21 mouse cellular contexts compared by ENCODE assay signal in the genomic region with DNA sequence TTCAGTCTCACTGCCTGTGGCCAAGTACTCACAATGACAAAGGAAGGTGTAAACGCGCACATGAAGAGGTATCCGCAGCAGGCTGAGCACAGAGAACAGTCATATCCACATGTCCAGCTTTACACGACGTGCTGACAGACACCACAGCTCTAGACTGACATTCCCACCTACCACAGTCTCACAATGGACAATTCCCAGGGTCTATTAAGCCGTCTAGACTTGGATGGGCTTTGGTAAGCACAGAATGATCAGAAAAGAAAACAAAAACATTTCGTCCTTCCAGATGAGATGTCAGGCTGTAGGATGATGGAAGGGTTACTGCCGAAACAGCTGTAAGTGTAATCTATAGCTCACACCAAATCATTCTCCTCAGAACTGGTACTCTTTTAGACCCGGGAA.
A peak's percentile ranks its signal among the peaks of the same experiment; 100 is the strongest.
DNase-seq lines count a peak whose midpoint lies in the region; ATAC-seq and TF ChIP-seq lines count a peak whose summit lies in the region.
"Had no signal": no experiment of that assay in that cellular context is flagged by ENCODE, and none has a peak within 500 bp of the region (broad histone marks: within the 10 kb centered on the region; RNA-seq: fewer than 3 reads in every experiment).

No protein-coding gene starts in this region.

- H3K4me3 ChIP-seq in lung, embryonic 14.5 days (ENCODE audit: low read depth, low read length), result no peak overlapping the region
- no peak overlapping the region for H3K4me3 ChIP-seq in lung, adult 2 months (replicated peaks; ENCODE audit: extremely low read depth, low read depth, low read length)
- H3K4me3 ChIP-seq in lung, embryonic 16.5 days (ENCODE audit: low read length), result no peak overlapping the region
- H3K4me3 ChIP-seq: embryonic facial prominence, embryonic 13.5 days; embryonic facial prominence, embryonic 15.5 days; erythroblast, embryonic 14.5 days; forebrain, embryonic 10.5 days; forebrain, embryonic 12.5 days had no signal

- H3K4me1 ChIP-seq in lung, embryonic 14.5 days (ENCODE audit: insufficient read depth), result peaks cover 3% of the 10 kb centered on the region; the same call in 1 of the 2 replicates
- H3K4me1 ChIP-seq in lung, adult 2 months (ENCODE audit: control insufficient read depth, insufficient read depth, low read length), result 0 out of 2 replicates have a peak, but pooled peaks cover 2% of the 10 kb centered on the region
- peaks cover 10% of the 10 kb centered on the region; the same call in 1 of the 2 replicates for H3K4me1 ChIP-seq in lung, embryonic 16.5 days (replicated peaks; ENCODE audit: control insufficient read depth, insufficient read depth, low read length)
- H3K4me1 ChIP-seq: embryonic facial prominence, embryonic 13.5 days; embryonic facial prominence, embryonic 15.5 days; forebrain, embryonic 10.5 days; forebrain, embryonic 12.5 days had no signal

- no peaks in the 10 kb centered on the region for H3K9me3 ChIP-seq in lung, embryonic 14.5 days (ENCODE audit: low read depth, low read length)
- no peaks in the 10 kb centered on the region for H3K9me3 ChIP-seq in lung, embryonic 16.5 days (ENCODE audit: control insufficient read depth, low read length)
- H3K9me3 ChIP-seq: embryonic facial prominence, embryonic 13.5 days; embryonic facial prominence, embryonic 15.5 days; forebrain, embryonic 10.5 days; forebrain, embryonic 12.5 days had no signal

- WGBS in lung, embryonic 14.5 days, result 42% methylated on average over 9 of the region's 9 CpGs
- WGBS in lung, adult 2 months, result 65% methylated on average over 9 of the region's 9 CpGs
- 45% methylated on average over 9 of the region's 9 CpGs for WGBS in lung, embryonic 16.5 days

- no peak for TF ChIP-seq POLR2A in lung, adult 2 months (IDR thresholded peaks at IDR 0.05; ENCODE audit: borderline replicate concordance, extremely low read depth, low read depth, low read length)

- TF ChIP-seq CTCF in lung, embryonic 14.5 days (IDR thresholded peaks at IDR 0.05; ENCODE audit: low read depth), result no peak
- TF ChIP-seq CTCF in lung, adult 2 months (IDR thresholded peaks at IDR 0.05; ENCODE audit: insufficient read depth, low read length), result no peak

- no peaks in the 10 kb centered on the region for H3K27me3 ChIP-seq in lung, embryonic 14.5 days (ENCODE audit: insufficient read depth, low read length)
- no peaks in the 10 kb centered on the region for H3K27me3 ChIP-seq in lung, embryonic 16.5 days (ENCODE audit: control insufficient read depth, insufficient read depth, low read depth, low read length)
- H3K27me3 ChIP-seq: embryonic facial prominence, embryonic 13.5 days; embryonic facial prominence, embryonic 15.5 days; forebrain, embryonic 12.5 days had no signal

- ATAC-seq in lung, embryonic 14.5 days (ENCODE audit: insufficient read depth), result peak; percentile 18; the same call in 1 of the 2 replicates
- peak; percentile 34 for ATAC-seq in lung, embryonic 16.5 days (ENCODE audit: low read depth)
- ATAC-seq: forebrain, embryonic 14.5 days; forebrain, embryonic 16.5 days had no signal

- no peak overlapping the region for H3K9ac ChIP-seq in lung, embryonic 14.5 days
- no peak overlapping the region for H3K9ac ChIP-seq in lung, embryonic 16.5 days (ENCODE audit: low read length)
- H3K9ac ChIP-seq: embryonic facial prominence, embryonic 13.5 days; embryonic facial prominence, embryonic 15.5 days; forebrain, embryonic 12.5 days had no signal

- DNase-seq in lung, embryonic 14.5 days, result peak; percentile 23
- no peak for DNase-seq in lung, adult 2 months
- DNase-seq in lung, postnatal 10 days, result no peak
- DNase-seq: adrenal gland, adult 2 months; adrenal gland, postnatal 10 days; adrenal gland, postnatal 25 days; cerebellum, adult 11 months; cerebellum, adult 18-20 months; cerebellum, adult 8-10 months; cerebellum, adult 9-11 months; cerebellum, postnatal 14 days; cerebellum, postnatal 36 days; embryo, embryonic 11 days had no signal

- H3K36me3 ChIP-seq in lung, embryonic 14.5 days (ENCODE audit: insufficient read depth), result no peaks in the 10 kb centered on the region
- H3K36me3 ChIP-seq in lung, embryonic 16.5 days (ENCODE audit: control insufficient read depth, insufficient read depth, low read length), result no peaks in the 10 kb centered on the region

- no peak overlapping the region for H3K4me2 ChIP-seq in lung, embryonic 14.5 days
- no peak overlapping the region for H3K4me2 ChIP-seq in lung, embryonic 16.5 days (ENCODE audit: low read depth, low read length)
- H3K4me2 ChIP-seq: embryonic facial prominence, embryonic 13.5 days; embryonic facial prominence, embryonic 15.5 days; forebrain, embryonic 12.5 days had no signal

- H3K27ac ChIP-seq in lung, embryonic 14.5 days (ENCODE audit: low read depth), result peak overlapping the region; percentile 62; the same call in 1 of the 2 replicates
- H3K27ac ChIP-seq in lung, embryonic 16.5 days (ENCODE audit: low read length), result peak overlapping the region; percentile 20; the same call in 1 of the 2 replicates
- H3K27ac ChIP-seq: embryonic facial prominence, embryonic 13.5 days; embryonic facial prominence, embryonic 15.5 days; forebrain, embryonic 10.5 days; forebrain, embryonic 12.5 days had no signal
